In the genomic region with DNA sequence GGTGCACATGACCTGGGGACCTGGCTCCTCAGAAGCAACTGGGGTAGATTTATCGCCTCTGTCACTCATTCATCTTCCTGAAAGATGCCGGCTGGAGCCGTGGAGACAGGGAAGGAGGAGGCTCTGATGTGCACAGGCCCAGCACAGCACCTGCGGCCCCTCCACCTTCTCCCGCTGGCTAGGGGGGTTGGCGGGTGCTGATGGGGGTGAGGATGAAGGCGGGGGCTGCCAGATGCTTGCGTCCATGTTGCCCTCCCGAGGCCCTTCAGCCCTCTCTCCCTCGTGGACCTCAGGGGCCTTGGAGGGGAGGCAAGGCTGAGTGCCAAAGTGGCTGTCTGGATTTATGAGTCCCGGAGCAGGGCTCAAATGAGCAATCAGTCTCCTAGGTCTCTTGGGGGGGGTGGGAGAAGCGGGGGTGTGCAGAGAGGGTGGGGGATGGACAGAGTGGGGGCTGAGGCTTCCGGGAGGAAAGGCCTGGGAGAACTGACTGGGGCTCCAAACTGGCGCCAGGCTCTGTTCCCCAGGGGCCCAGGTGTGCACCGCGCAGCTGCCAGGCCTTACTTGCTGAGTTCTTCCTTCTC, we compare ENCODE assay signal across 10 mouse cellular contexts.
DNase-seq lines count a peak whose midpoint lies in the region; ATAC-seq and TF ChIP-seq lines count a peak whose summit lies in the region.
"Had no signal": no experiment of that assay in that cellular context is flagged by ENCODE, and none has a peak within 500 bp of the region (broad histone marks: within the 10 kb centered on the region; RNA-seq: fewer than 3 reads in every experiment).

No protein-coding gene starts in this region.

- H3K27me3 ChIP-seq in kidney, adult 2 months (replicated peaks; ENCODE audit: control insufficient read depth, insufficient read depth, low read length), result no peaks in the 10 kb centered on the region
- H3K27me3 ChIP-seq in hindbrain, postnatal 0 days (ENCODE audit: insufficient read depth, low read length), result no peaks in the 10 kb centered on the region
- H3K27me3 ChIP-seq: CH12.LX had no signal

- H3K9me3 ChIP-seq in hindbrain, postnatal 0 days (ENCODE audit: low read length), result no peaks in the 10 kb centered on the region
- H3K9me3 ChIP-seq: megakaryocyte, embryonic 14.5 days had no signal

- H3K4me1 ChIP-seq in kidney, adult 2 months (ENCODE audit: control insufficient read depth, insufficient read depth, low read length), result peaks cover 6% of the 10 kb centered on the region; the same call in 1 of the 2 replicates
- peaks cover 9% of the 10 kb centered on the region for H3K4me1 ChIP-seq in hindbrain, postnatal 0 days (ENCODE audit: insufficient read depth, low read length)

- no peak overlapping the region; the same call in 1 of the 2 replicates for H3K9ac ChIP-seq in hindbrain, postnatal 0 days (replicated peaks; ENCODE audit: low read length)

- no peak for TF ChIP-seq POLR2A in kidney, adult 2 months (IDR thresholded peaks at IDR 0.05; ENCODE audit: low read depth, low read length)

- intact Hi-C loops in left cerebral cortex, postnatal 36 days (cut with DNase I), result no loop called here

- no peak for TF ChIP-seq CTCF in kidney, adult 2 months (conservative IDR thresholded peaks at IDR 0.05; ENCODE audit: insufficient read depth, insufficient read length, low read depth, low read length)
- TF ChIP-seq CTCF in hindbrain, postnatal 0 days (IDR thresholded peaks at IDR 0.05; ENCODE audit: low read depth), result no peak

- WGBS in kidney, adult 2 months, result 57% methylated on average over 16 of the region's 16 CpGs
- WGBS in hindbrain, postnatal 0 days, result 33% methylated on average over 16 of the region's 16 CpGs

- no peak overlapping the region for H3K4me2 ChIP-seq in hindbrain, postnatal 0 days (ENCODE audit: low read depth, low read length)

- DNase-seq in kidney, adult 2 months, result peak; percentile 43
- DNase-seq in kidney, adult 11 months, result no peak
- peak; percentile 58 for DNase-seq in embryo, embryonic 10.5 days (ENCODE audit: low spot score)
- no peak for DNase-seq in hindbrain, postnatal 0 days (ENCODE audit: low spot score)
- DNase-seq in neural tube, embryonic 10.5 days (ENCODE audit: extremely low spot score, low spot score), result peak; percentile 68
- no peak for DNase-seq in left cerebral cortex, postnatal 36 days (ENCODE audit: low spot score in 2 of 2)
- no peak for DNase-seq in cerebellum, postnatal 14 days

- 0 out of 2 replicates have a peak overlapping the region, but pooled peaks have one; percentile 13 for H3K27ac ChIP-seq in kidney, adult 2 months (ENCODE audit: insufficient read depth, low read depth, low read length)
- peak overlapping the region; percentile 48; the same call in 1 of the 2 replicates for H3K27ac ChIP-seq in hindbrain, postnatal 0 days

- H3K36me3 ChIP-seq in kidney, adult 2 months (ENCODE audit: control insufficient read depth, insufficient read depth, low read length), result no peaks in the 10 kb centered on the region; the same call in 1 of the 2 replicates
- peaks cover 30% of the 10 kb centered on the region; the same call in 1 of the 2 replicates for H3K36me3 ChIP-seq in hindbrain, postnatal 0 days (ENCODE audit: insufficient read depth, low read length)

- ATAC-seq in hindbrain, postnatal 0 days, result no peak
- no peak for ATAC-seq in monocyte, adult 5-6 weeks (replicated peaks; ENCODE audit: insufficient number of reproducible peaks, low FRiP score, low TSS enrichment, poor library complexity, severe bottlenecking)

- no peak overlapping the region for H3K4me3 ChIP-seq in kidney, adult 2 months (ENCODE audit: insufficient read depth, low read depth, low read length)
- no peak overlapping the region for H3K4me3 ChIP-seq in hindbrain, postnatal 0 days (ENCODE audit: low read length)
- H3K4me3 ChIP-seq: megakaryocyte, embryonic 14.5 days had no signal

Comparison
In these comparisons a context has a peak if more than half of its experiments do, and no peak if none do; other contexts are left out.
1. DNase-seq: peak in kidney, adult 2 months (single experiment), embryo, embryonic 10.5 days (single experiment) and neural tube, embryonic 10.5 days (single experiment); none in kidney, adult 11 months (single experiment), hindbrain, postnatal 0 days (single experiment), left cerebral cortex, postnatal 36 days (0 of 2) and cerebellum, postnatal 14 days (0 of 2).